Mouse (Mus musculus) liver, adult 2 months (tissue): Measurements from ENCODE around the gene Dst.

Source experiments
- CTCF ChIP-seq: fragments of 200-500 bp; IDR thresholded peaks from 2 replicates; pipeline ENCODE4 v1.5.1; 2011; ENCODE audit warnings: low read depth, low read length, control low read depth
- POLR2A ChIP-seq: fragments of 200-500 bp; IDR thresholded peaks from 2 replicates; pipeline ENCODE4 v1.6.1; 2011; ENCODE audit warnings: low read length, control low read depth; ENCODE audit not compliant: insufficient read depth; ENCODE audit errors: extremely low read depth

DNA sequence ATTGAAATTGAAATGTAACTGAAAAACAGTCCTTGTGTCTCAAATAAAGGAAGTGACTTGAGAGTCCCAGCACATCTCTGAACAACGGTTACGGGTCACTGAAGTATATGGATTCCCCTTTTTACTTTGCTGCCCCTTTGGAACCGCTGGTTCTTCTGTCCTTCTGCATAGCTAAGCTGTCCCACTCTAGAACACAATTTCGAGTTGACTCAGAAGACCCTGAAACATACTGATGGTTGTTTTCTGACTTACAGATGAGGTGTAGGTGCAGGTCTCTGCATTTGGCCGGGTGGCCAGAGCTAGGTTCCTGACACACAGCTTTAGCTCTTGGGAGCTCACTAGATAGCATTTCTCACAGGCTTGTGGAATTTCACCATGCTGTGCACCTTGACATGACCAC, 244.7 kb downstream of the Dst start:
- no peak for TF ChIP-seq POLR2A
- no peak for TF ChIP-seq CTCF
